Mouse (Mus musculus) small intestine, adult 2 months (tissue): ENCODE measurements at regions not wholly inside any gene's neighbourhood (a gene's known extent, or its start where the extent isn't known, plus 50 kb on each side); places are given as distances from the start of the nearest gene placed in this dataset.

Source experiments
- CTCF ChIP-seq: fragments of 200-500 bp; IDR thresholded peaks from 2 replicates; pipeline ENCODE4 v1.5.1; 2012; ENCODE audit warnings: low read depth, mild to moderate bottlenecking, control low read depth, inconsistent platforms, low read length, moderate library complexity, mixed read lengths; ENCODE audit not compliant: insufficient replicate concordance, insufficient read length; ENCODE audit errors: extremely low read depth
- POLR2A ChIP-seq: fragments of 200-500 bp; IDR thresholded peaks from 2 replicates; pipeline ENCODE4 v1.6.1; 2012; ENCODE audit warnings: low read depth, mild to moderate bottlenecking, control low read depth, inconsistent platforms, low read length, moderate library complexity

GRCm38 (mm10) chr2:131750206-131750605 is 109.3 kb downstream of the Erv3 start:
- TF ChIP-seq CTCF (no peak), POLR2A (no peak)
